Mouse (Mus musculus): Measurements from ENCODE around the gene Lypd6b.

GRCm38 (mm10) chr2:49909838-49910407, 122.4 kb downstream of the Lypd6b start:
- TF ChIP-seq CTCF (IDR thresholded peaks at IDR 0.05; ENCODE audit: low read depth), result no peak
- TF ChIP-seq EP300 (IDR thresholded peaks at IDR 0.05; ENCODE audit: low read depth), result no peak

Measured in liver, embryonic 14.5 days (tissue).